Mouse (Mus musculus): ENCODE measurements around the gene Olfr523.
"Not testable (repeated sequence)": the region's sequence is repeated elsewhere in the genome, so short reads cannot be mapped to it uniquely, and the experiment has no call there.

Olfr523 gene

DNA sequence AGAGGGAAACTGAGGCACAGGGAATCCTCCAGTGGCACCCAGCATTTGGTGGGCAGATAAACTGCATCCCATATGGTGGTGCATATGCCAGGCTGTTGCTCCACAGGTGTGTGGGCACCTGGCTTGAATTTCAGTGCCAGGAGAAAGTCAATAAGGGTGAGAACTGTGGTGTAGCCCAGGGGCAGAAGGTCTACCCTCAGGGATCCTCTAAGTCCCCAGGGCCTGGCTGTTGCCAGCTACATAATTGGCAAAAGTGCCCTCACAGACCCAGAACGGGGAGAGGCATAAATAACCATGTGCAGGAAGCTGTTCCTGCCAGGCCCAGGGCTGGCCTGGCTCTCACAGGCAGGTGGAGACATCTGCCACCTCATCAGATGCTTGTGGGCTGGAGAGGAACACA is at the start of gene Olfr523:
TSS of gene Olfr523 (plus strand) at position 282 of the 400 bp plus-strand sequence.
- DNase-seq (ENCODE audit: low spot score), result no peak

DNA sequence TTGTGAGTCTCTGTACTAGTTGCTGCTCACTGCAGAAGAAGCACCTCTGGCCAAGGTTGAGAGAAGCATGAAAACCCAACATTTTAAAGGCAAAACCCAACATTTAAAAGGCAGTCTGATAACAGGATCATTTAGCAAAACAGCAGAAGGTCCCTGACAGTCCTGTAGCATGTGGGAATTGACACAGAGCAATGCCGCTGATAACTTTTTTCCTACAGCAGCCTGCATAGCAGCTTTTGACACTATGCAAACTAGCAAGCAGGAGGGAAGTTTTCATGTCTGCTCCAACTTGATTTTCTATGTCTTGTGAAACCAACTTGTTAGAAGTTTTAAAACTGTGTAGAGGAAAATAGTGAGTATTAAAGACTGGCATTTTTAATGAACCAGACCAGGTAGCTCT is 48.6 kb upstream of the Olfr523 start:
- no peak for DNase-seq (ENCODE audit: low spot score)

DNA sequence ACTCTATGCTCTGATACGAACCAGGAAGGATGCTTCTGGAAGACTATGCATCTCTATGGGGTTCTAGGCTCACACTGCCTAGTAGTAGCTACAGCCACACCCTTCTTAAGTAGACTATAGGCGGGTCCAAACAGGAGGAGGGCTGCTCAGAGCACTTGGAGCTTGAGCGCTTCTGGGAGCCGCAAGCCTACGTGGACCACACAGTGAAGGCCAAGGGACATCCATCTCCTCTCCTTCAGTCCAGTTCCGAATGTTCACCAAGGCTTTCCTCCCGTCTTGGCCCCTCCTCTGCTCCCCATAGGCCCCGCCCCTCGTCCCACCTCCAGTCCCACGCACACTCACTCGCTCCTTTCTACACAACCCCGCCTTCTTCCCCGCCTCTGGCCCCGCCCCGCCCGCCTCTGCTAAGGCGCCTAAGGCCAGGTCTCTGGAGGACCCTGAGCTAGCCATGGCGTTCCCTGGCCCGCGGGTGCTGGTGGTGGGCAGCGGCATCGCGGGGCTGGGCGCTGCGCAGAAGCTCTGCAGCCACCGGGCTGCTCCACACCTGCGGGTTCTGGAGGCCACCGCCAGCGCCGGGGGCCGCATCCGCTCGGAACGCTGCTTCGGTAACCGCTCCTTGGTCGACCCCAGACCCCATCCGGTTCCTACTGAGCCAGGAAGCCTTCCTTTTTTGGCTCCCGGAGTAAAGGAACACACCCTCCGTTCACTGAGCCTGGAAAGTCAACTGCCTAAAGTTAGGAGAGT is 47.6 kb upstream of the Olfr523 start:
- peak; percentile 83 for DNase-seq (ENCODE audit: low spot score)

DNA sequence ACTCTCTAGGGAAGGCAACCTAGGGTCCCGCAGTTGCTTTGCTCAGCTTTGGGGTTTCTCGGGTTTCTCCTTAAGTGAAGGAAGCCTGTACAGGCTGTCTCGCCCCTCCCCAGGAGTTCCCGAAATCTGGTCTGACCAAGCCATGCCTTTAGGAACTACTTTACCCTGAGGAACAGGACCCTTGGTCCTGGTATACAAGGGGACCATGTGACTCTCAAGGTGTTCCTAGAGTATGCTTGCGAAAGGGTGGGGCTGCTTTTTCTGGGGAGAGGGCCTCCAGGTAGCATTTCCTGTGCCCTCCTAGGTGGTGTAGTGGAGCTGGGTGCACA is 47.0 kb upstream of the Olfr523 start:
- no peak for DNase-seq (ENCODE audit: low spot score)

DNA sequence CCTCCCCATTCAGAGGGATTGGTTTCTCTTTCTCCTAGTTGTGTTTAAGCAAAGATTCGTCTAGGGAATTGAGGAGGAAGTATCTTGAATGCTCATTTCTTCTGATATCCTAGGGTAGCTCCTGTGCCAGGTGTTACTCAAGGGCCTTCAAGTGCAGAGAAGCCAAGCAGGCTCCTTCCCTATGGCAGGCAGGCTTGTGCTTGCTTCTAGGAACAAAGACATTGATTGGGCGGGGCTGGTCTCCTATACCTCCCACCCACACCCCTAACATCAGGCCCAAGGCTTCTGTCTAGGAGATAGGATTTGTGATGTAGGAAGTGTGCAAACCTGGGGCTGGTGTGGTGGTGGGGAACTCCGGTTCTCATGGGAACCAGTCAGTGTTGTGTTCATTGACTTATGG is 46.1 kb upstream of the Olfr523 start:
- DNase-seq (ENCODE audit: low spot score), result no peak

DNA sequence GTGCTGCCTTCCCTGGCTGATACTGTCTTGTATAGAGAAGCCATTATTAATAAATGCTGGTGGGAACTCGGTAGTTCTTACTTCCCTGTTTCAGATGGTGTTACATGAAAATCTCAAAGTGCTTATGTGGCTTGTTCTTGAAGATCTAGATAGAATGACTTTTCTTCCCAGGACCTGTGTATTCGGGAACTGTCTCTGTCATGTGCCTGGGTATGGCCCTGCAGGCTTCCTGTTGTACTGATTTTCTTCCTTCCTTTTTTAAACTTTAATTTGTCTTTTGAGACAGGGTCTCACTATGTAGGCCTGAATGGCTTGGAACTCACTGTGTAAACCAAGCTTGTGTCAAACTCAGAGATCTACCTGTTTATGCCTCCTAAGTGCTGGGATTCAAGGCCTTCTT is 45.1 kb upstream of the Olfr523 start:
- no peak for DNase-seq (ENCODE audit: low spot score)

DNA sequence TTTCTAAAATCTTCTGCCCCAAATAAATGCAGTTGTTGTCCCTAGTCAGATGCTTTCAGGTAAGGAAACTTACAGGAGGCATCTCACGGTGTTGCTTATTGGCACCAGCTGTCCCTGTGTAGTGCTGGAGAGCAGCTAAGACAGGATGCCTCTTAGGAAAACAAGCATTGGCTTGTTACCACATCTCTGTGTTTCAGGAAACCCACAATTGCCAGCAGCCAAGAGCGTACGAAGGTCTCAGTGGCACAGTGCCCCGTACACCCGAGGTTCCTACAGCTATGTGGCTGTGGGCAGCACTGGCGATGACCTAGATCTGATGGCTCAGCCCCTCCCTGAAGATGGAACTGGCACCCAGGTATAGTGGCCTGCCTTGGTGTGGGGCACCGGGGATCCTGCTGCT is 40.8 kb upstream of the Olfr523 start:
- DNase-seq (ENCODE audit: low spot score), result not testable (repeated sequence)

DNA sequence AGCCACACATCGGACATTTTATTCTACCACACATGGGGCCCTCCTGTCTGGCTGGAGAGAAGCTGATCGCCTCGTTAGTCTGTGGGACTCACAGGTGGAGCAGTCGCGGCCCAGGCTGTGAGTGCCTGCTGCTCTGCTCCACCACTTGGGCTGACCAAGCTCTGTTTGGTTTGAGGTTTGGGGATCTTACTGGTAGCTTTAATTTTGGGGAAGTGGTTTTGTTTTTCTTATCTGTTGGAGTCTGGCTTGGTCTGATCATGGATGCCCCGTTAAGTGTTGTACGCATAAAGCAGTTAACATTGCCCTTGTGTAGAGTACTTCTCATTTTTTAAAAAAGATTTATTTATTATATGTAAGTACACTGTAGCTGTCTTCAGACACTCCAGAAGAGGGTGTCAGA is 39.0 kb upstream of the Olfr523 start:
- not testable (repeated sequence) for DNase-seq (ENCODE audit: low spot score)

DNA sequence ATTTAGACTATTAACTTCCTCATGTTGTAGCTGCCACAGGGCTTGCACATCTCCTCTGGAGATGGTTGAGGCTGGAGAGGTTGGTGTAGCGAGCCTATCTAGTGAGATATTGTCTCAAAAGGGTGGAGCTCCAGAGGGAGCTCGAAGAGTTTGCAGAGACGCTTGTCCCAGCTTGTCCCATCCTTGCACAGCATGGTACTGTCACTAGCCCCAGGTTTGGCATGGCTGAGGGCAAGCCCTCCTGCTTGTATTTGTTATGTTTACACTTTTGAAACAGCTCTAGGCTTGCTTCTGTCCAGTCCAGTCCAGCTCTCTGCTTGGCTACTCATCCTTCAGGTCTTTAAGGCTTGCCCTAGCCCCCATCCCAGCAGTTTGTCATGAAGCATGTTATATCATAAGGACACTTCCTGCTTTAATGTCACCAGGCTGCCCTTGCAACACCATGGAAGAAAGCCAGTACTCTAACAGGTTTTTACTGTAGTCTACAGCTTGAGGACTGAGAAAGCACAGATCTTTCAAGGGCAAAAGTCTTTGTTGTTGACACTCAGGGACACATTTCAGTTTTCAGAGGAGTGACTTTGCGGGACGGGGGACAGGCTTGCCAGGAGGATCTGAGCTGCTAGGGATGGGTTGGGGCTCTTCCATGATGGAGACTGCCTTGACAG is 37.8 kb upstream of the Olfr523 start:
- no peak for DNase-seq (ENCODE audit: low spot score)

DNA sequence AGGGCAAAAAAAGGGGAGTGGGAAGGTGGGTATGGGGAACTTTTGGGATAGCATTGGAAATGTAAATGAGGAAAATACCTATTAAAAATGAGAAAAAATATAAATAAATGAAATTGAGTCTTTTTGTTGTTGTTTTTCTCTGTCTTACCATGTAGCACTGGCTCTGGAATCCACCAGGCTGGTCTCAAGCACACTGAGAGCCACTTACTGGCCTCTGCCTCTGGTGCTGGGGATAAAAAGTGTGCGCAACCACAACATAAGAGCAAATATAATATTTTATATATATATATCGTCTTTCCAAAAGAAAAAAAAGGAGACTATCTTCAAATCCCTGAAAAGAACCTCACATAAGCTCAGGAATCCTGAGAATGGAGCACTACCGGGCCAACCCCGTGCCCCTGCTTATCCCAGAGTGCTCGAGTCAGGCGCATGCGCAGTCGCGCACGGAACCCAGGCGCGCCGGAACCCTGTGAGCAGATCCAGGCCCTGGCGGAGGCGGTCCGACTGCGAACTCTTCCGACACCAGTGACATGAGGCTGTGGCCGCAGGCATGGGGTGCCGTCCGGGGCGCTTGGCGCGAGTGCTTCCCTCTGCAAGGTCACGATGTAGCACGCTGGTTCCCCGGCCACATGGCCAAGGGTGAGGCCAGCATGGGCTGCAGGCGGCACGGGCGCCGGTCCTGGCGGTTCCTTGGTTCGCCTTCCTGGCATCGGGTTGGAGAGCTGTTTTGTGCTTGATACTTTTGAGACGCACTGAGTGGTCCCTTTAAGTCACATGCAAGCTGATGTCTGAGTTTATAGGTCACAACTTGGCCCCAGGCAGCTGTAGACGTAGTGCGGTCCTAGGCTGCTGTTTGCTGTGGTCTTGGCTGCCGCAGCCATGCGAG is 35.6 kb upstream of the Olfr523 start, which contains the start of gene Mtg1:
TSS of gene Mtg1 (plus strand) at position 430 of the 886 bp plus-strand sequence.
- peak; percentile 94 for DNase-seq (ENCODE audit: low spot score)

DNA sequence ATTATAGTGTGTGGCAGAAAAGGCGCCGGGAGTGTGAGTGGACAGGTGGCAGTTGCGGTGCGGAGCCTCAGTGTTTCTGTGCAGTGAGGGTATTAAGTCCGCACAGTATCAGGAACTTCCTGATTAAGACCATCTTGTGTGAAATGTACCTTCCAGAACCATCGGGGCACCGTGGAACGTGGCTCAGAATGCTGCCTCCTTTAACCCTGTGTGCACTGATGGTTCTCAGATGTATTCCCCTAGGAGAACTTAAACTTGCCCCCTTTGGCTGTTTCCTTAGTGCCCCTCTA is 35.1 kb upstream of the Olfr523 start:
- no peak for DNase-seq (ENCODE audit: low spot score)

DNA sequence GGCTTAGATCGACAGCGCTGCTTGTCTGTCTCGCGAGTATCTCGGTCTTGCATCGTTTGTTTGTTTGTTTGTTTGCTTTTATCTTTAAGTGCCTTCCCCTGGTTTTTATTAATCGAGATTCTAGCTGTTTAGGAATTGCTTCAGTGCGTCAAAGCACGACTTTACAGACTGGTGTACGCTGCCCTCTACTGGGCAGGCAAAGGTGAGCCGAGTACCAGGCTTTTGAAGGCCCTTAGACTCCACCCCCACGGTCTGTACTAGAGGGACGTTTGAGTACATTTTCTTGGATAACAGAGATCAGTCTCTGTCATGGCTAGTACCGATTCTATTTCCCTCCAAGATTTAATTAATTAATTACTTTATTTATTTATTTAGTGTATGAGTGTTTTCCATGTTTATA is 31.7 kb upstream of the Olfr523 start:
- peak; percentile 77 for DNase-seq (ENCODE audit: low spot score)

DNA sequence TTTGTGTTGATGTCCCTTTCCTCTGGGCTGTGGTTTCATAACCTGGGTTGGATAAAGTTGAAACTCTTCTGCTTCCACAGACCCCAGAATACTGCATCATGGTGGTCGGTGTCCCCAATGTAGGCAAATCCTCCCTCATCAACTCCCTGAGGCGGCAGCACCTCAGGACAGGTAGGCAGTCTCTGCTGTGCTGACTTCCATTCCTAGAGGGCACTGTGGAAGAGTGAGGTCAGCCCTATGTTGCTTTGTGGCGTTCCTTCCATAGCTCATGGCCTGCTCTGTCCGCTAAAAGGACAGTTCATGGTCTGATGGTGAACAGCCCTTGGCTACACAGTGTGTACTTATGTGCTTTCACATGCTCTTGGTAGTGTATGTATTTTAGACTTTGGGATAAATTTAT is 28.5 kb upstream of the Olfr523 start:
- no peak for DNase-seq (ENCODE audit: low spot score)

DNA sequence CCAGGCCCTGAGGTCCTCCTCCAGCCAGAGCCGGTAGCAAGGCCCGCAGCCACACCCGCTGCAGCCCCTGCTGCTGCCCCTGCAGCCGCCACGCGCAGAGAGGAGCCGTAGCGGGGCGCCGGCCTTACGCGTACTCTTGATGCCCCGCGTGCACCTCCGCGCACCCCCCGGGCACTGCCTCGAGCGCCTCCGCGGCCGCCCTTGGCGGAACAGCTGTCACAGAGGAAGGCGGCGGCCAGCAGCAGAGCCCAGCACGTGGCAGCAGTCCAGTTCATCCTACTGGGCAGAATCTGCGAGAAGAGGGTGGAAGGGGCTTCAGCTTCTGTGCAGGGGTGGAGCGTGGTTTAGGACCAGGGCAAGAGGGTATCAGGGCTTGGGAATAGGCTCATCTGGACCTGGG is 19.6 kb upstream of the Olfr523 start:
- DNase-seq (ENCODE audit: low spot score), result no peak

DNA sequence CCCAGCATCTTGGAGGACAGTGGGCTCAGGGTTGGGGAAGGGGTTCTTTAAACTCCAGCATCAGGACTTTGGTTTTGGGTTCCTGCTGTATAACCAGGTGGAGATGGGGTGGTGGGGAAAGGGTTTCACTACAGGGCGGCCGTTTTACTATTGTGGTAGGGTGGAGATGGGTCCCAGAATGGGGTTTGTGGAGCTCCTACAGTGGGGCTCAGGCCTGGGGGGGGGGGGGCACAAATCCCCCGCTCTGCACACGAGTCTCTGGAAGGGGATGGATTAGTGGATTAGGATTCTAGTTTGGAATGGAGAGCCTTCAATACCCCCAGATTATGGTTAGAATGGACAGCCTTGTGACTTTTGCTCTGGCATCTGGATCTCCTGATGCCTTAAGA is 19.2 kb upstream of the Olfr523 start:
- no peak for DNase-seq (ENCODE audit: low spot score)

DNA sequence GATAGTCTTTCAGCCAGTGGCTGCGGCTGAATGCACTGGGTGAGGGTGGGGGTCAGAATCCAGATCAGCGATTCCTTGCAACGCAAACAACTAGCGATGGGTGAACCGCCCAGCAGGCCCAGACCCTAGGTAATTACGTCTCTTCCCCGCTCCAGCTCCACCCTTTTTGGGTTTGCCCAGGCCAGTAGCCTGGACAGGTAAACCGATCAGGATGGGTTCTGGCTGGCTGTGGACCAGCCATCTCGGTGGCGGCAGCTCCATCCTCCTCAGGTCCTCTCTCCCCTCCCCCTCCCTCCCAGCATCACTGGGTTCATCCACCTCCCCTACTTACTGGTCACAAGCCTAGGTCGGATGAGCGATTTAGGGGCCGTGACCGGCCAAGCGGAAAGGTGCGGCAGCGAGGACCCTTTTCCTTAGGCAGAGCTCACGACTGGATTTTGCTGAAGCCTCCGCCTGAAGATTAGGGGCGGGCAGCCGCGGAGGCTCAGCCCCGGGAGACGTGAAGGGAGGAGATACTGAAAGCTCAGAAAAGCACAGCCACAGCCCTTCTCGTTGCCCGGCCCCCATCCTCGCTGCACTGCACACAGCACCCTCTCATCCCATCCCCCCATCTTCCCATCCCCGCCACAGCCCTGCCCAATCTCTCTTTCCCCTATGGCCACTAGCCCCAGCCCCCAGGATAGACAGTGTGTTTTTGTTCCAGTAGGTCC is 18.6 kb upstream of the Olfr523 start, which contains the start of gene Sprn:
TSS of gene Sprn (minus strand) at position 660 of the 710 bp plus-strand sequence.
- DNase-seq (ENCODE audit: low spot score), result no peak

DNA sequence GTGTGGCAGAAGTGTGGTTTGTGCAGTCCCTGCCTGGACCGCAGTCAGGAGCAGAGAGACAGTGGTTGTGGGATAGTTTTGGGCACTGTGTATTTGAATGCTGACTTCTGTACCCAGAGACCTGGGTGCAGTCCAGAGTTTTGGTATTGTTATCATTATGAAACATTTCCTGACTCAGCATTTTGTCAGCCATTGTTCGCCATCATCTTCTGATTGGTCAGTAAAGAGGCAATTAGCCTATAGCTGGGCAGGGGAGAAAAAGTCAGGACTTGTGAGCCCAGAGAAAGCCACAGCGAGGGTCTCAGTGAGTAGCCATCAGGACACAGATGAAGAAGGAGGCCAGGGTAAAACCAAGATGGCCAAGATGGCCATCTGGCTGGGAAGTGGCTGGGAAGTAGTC is 12.7 kb upstream of the Olfr523 start:
- no peak for DNase-seq (ENCODE audit: low spot score)

DNA sequence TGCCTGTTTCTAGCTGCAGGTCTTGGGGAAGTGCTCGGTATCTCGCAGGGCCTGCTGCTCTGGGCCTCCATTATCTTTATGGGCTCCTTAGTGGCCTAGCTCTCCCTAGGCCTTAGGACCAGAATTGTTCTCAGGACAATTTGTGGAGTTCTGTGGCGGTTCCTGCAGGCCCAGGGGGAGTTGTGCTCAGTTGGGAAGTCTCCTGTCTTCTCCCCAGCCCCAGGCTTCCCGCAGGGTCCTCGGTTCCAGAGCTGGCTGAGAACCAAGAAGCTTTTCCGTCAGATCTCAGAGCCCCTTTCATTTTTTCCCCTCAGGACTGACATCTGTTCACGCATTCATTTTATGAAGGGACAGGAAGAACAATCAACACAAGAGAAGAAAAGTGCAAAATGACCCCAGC is 8.4 kb upstream of the Olfr523 start, which contains the start of gene Olfr522:
TSS of gene Olfr522 (minus strand) at position 101 of the 400 bp plus-strand sequence.
- no peak for DNase-seq (ENCODE audit: low spot score)

DNA sequence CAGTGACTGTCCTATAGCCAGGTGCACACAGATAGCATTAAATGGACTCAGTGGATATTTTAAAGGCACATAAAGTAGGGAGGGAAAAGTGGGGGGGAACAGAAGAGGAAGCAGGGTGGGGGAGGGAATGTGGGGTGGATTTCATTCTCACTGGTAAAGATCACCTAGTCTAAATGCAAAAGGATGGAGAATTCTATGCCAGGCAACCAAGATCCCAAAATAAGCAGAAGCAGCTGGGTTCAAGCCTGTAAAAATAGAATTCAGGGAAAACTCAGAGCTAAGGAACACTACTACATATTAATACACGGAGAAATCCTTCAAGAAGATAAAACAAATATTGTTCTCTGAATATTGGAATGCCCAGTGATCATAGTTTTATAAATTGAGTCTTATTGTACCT is 5.1 kb upstream of the Olfr523 start:
- no peak for DNase-seq (ENCODE audit: low spot score)

DNA sequence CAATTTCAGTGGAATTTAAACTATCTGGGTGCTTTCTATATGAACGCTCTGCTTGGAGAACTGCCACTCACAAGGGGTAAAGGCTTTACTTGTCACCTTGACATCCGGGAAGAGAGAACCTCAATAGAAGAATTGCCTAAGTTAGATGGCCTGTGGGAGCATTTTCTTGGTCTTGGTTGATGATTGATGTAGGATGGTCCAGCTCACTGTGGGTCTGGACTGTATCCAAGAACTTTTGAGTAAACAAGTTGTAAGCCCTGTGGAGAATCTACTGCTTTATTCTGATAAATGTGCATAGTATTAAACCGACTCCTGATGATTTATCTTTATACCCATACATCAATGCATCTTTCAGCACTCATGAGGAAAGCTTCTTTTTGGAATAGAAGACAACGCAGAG is 3.6 kb upstream of the Olfr523 start:
- DNase-seq (ENCODE audit: low spot score), result no peak

DNA sequence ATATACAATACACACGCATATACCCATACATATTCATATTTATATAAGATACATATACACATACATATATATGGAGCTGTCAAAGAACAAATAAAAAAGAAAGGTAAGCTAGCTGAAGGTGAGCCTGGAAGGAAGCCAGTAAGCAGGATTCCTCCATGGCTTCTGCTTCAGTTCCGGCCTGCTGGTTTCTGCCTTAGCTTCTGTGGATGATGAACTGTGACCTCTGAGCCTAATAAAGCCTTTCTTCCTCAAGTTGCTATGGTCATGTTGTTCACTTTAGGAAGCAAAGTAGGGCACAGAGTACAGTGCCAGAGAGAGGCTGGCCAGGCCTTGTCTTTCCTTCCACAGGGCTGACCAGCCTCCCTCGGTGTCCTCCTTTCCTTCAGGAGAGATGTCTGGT is 2.2 kb upstream of the Olfr523 start:
- no peak for DNase-seq (ENCODE audit: low spot score)

DNA sequence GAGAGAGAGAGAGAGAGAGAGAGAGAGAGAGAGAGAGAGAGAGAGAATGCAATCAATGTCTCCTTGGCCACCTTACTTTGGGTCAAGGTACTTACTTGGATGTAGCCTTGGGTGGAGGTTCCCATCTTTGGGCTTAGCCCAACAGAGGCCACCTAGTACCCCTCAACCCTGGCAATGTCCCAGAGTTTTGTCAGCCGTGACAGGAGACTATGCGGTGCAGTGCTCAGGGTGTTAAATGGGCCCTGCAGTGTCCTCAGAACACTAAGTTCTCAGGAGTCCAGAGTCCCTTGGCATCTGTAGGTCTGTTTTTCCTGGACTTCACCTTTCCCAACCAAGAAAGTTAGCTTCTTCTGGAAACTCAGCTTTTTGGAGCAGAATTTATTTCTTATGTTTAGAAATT is 6.2 kb downstream of the Olfr523 start:
- no peak for DNase-seq (ENCODE audit: low spot score)
